Mouse (Mus musculus) liver, postnatal 0 days (tissue): Measurements from ENCODE around the gene Tlnrd1.

Source experiments
- CTCF ChIP-seq: sonication (generic); IDR thresholded peaks from 2 replicates; pipeline ENCODE4 v1.5.1; 2016; ENCODE audit warnings: antibody characterized with exemption, low read depth
- EP300 ChIP-seq: IDR thresholded peaks from 2 replicates; pipeline ENCODE4 v1.6.1; 2016; ENCODE audit warnings: antibody characterized with exemption, low read depth, mild to moderate bottlenecking

GRCm38 (mm10) chr7:83902296-83903145, 18.4 kb upstream of the Tlnrd1 start:
- TF ChIP-seq CTCF (no peak), EP300 (no peak)
